ENCODE assay signal across 9 mouse cellular contexts in genomic region chr13:93243076-93243475, GRCm38 (mm10). TPM values are rescaled to one million over a fixed set of nuclear protein-coding genes. Genes with fewer than 3 reads are reported as not detected.
DNase-seq lines count a peak whose midpoint lies in the region; ATAC-seq and TF ChIP-seq lines count a peak whose summit lies in the region.
"Had no signal": no experiment of that assay in that cellular context is flagged by ENCODE, and none has a peak within 500 bp of the region (broad histone marks: within the 10 kb centered on the region; RNA-seq: fewer than 3 reads in every experiment).

No protein-coding gene starts in this region.

- no peak overlapping the region for H3K4me3 ChIP-seq in liver, embryonic 12.5 days
- H3K4me3 ChIP-seq in forebrain, embryonic 12.5 days (replicated peaks) = no peak overlapping the region
- no peak overlapping the region for H3K4me3 ChIP-seq in hindbrain, postnatal 0 days (ENCODE audit: low read length)
- H3K4me3 ChIP-seq in megakaryocyte, embryonic 14.5 days (replicated peaks) = peak overlapping the region; percentile 3
- H3K4me3 ChIP-seq: embryonic facial prominence, embryonic 12.5 days had no signal

- H3K4me1 ChIP-seq in liver, embryonic 12.5 days = peaks cover 33% of the 10 kb centered on the region
- no peaks in the 10 kb centered on the region for H3K4me1 ChIP-seq in forebrain, embryonic 12.5 days
- no peaks in the 10 kb centered on the region for H3K4me1 ChIP-seq in hindbrain, postnatal 0 days (ENCODE audit: insufficient read depth, low read length)
- H3K4me1 ChIP-seq in megakaryocyte, embryonic 14.5 days = peaks cover 5% of the 10 kb centered on the region; the same call in 1 of the 2 replicates
- H3K4me1 ChIP-seq: embryonic facial prominence, embryonic 12.5 days had no signal

- no peaks in the 10 kb centered on the region for H3K27me3 ChIP-seq in liver, embryonic 12.5 days (replicated peaks)
- H3K27me3 ChIP-seq in forebrain, embryonic 12.5 days = no peaks in the 10 kb centered on the region
- H3K27me3 ChIP-seq in hindbrain, postnatal 0 days (ENCODE audit: insufficient read depth, low read length) = no peaks in the 10 kb centered on the region
- H3K27me3 ChIP-seq in megakaryocyte, embryonic 14.5 days (replicated peaks) = no peaks in the 10 kb centered on the region
- H3K27me3 ChIP-seq: embryonic facial prominence, embryonic 12.5 days had no signal

- TF ChIP-seq CTCF in hindbrain, postnatal 0 days (IDR thresholded peaks at IDR 0.05; ENCODE audit: low read depth) = peak; percentile 85

- no peaks in the 10 kb centered on the region for H3K9me3 ChIP-seq in liver, embryonic 12.5 days (replicated peaks)
- no peaks in the 10 kb centered on the region for H3K9me3 ChIP-seq in forebrain, embryonic 12.5 days
- H3K9me3 ChIP-seq in hindbrain, postnatal 0 days (ENCODE audit: low read length) = no peaks in the 10 kb centered on the region
- no peaks in the 10 kb centered on the region for H3K9me3 ChIP-seq in megakaryocyte, embryonic 14.5 days
- H3K9me3 ChIP-seq: embryonic facial prominence, embryonic 12.5 days had no signal

- H3K9ac ChIP-seq in liver, embryonic 12.5 days = no peak overlapping the region
- no peak overlapping the region for H3K9ac ChIP-seq in forebrain, embryonic 12.5 days
- no peak overlapping the region for H3K9ac ChIP-seq in hindbrain, postnatal 0 days (replicated peaks; ENCODE audit: low read length)
- H3K9ac ChIP-seq: embryonic facial prominence, embryonic 12.5 days had no signal

- no peaks in the 10 kb centered on the region for H3K36me3 ChIP-seq in liver, embryonic 12.5 days
- H3K36me3 ChIP-seq in forebrain, embryonic 12.5 days (replicated peaks) = no peaks in the 10 kb centered on the region
- no peaks in the 10 kb centered on the region for H3K36me3 ChIP-seq in hindbrain, postnatal 0 days (ENCODE audit: insufficient read depth, low read length)
- no peaks in the 10 kb centered on the region for H3K36me3 ChIP-seq in megakaryocyte, embryonic 14.5 days (replicated peaks; ENCODE audit: low read length)
- H3K36me3 ChIP-seq: embryonic facial prominence, embryonic 12.5 days had no signal

- 65% methylated on average over 2 of the region's 2 CpGs for WGBS in liver, embryonic 12.5 days (ENCODE audit: insufficient replicate concordance)
- WGBS in forebrain, embryonic 12.5 days = 93% methylated on average over 2 of the region's 2 CpGs
- 90% methylated on average over 2 of the region's 2 CpGs for WGBS in hindbrain, postnatal 0 days

- no peak overlapping the region for H3K27ac ChIP-seq in liver, embryonic 12.5 days
- no peak overlapping the region for H3K27ac ChIP-seq in forebrain, embryonic 12.5 days
- H3K27ac ChIP-seq in hindbrain, postnatal 0 days = no peak overlapping the region
- H3K27ac ChIP-seq: embryonic facial prominence, embryonic 12.5 days had no signal

- no peak for ATAC-seq in liver, embryonic 12.5 days
- ATAC-seq in forebrain, embryonic 12.5 days (ENCODE audit: low FRiP score) = 0 out of 2 replicates have a peak, but pooled peaks have one; percentile 49
- no peak for ATAC-seq in hindbrain, postnatal 0 days

- peak; percentile 80 for DNase-seq in liver
- peak; percentile 61 for DNase-seq in c-Kit-negative CD71-positive TER-119-positive erythroid progenitor cells, embryonic 14.5 days (ENCODE audit: low read depth, low spot score)
- DNase-seq in hindbrain, postnatal 0 days (ENCODE audit: low spot score) = peak; percentile 85
- DNase-seq in left cerebral cortex, adult 11 months (ENCODE audit: low spot score) = peak; percentile 44
- DNase-seq in spleen, postnatal 10 days (ENCODE audit: low spot score in 2 of 2) = peak; percentile 69 to 87

- H3K4me2 ChIP-seq in liver, embryonic 12.5 days = no peak overlapping the region
- H3K4me2 ChIP-seq in forebrain, embryonic 12.5 days = no peak overlapping the region
- H3K4me2 ChIP-seq in hindbrain, postnatal 0 days (ENCODE audit: low read depth, low read length) = no peak overlapping the region
- H3K4me2 ChIP-seq: embryonic facial prominence, embryonic 12.5 days had no signal

RNA-seq across cellular contexts. Expression of gene Tent2, which starts 50.9 kb away (rescaled TPM):
- 41.1 and 42.5 TPM in 2 replicates for polyA plus RNA-seq in liver, embryonic 12.5 days (2016; fragmentation: Nextera tagmentation; extraction: Ambion mirVana)
- 54.4 and 57.2 TPM in 2 replicates for polyA plus RNA-seq in forebrain, embryonic 12.5 days (2016; fragmentation: Nextera tagmentation; extraction: Ambion mirVana)
- total RNA-seq in hindbrain, postnatal 0 days (2014; rRNA removed) = 22.5 and 28.3 TPM in 2 replicates
- polyA plus RNA-seq in hindbrain, postnatal 0 days (2015; fragmentation: Nextera tagmentation; extraction: Ambion mirVana) = 23.1 and 23.4 TPM in 2 replicates
- polyA plus RNA-seq in megakaryocyte, embryonic 14.5 days (2012; ENCODE audit: insufficient read depth, low replicate concordance) = 8.1 and 13.5 TPM in 2 replicates

RNA-seq across cellular contexts. Expression of gene Homer1, which starts 56.4 kb away (rescaled TPM):
- polyA plus RNA-seq in liver, embryonic 12.5 days (2016; fragmentation: Nextera tagmentation; extraction: Ambion mirVana) = 7.1 and 8.2 TPM in 2 replicates
- 14.3 and 16.2 TPM in 2 replicates for polyA plus RNA-seq in forebrain, embryonic 12.5 days (2016; fragmentation: Nextera tagmentation; extraction: Ambion mirVana)
- 58.2 and 63.7 TPM in 2 replicates for total RNA-seq in hindbrain, postnatal 0 days (2014; rRNA removed)
- 9.8 and 10.0 TPM in 2 replicates for polyA plus RNA-seq in hindbrain, postnatal 0 days (2015; fragmentation: Nextera tagmentation; extraction: Ambion mirVana)
- polyA plus RNA-seq in megakaryocyte, embryonic 14.5 days (2012; ENCODE audit: insufficient read depth, low replicate concordance) = 1.1 and 2.0 TPM in 2 replicates
